Mouse (Mus musculus): ENCODE results near the gene Aph1a.

- no peak for TF ChIP-seq CTCF (IDR thresholded peaks at IDR 0.05; ENCODE audit: low read depth)
- no peak for TF ChIP-seq EP300 (IDR thresholded peaks at IDR 0.05; ENCODE audit: low read depth)
Measured at GRCm38 (mm10) chr3:95865050-95865449, 28.7 kb upstream of the Aph1a start.
